Mouse (Mus musculus): ENCODE measurements at regions not wholly inside any gene's neighbourhood (a gene's known extent, or its start where the extent isn't known, plus 50 kb on each side); places are given as distances from the start of the nearest gene placed in this dataset.
"Not testable (repeated sequence)": the region's sequence is repeated elsewhere in the genome, so short reads cannot be mapped to it uniquely, and the experiment has no call there.

DNA sequence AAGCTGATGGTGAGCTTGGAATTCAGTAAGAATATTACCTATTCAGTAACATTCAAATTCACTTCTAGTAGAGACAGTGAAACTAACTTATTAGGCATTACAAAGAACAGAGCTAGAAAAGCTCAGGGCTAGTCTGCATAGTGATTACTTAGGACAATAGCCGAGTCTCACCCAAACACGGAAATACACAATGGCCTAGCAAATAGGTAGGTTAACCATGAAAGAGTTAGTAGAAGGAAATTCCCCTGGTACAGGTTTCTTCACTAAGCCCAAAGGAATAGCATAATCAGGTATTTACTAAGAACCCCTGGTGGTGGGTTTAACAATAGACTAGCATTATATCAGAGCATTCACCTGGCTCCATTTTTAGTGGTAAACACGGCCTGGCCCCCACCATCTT lies 306.7 kb upstream of the Ell2 start:
- H3K4me2 ChIP-seq (replicated peaks); H3K36me3 ChIP-seq; H3K4me3 ChIP-seq; H3K4me1 ChIP-seq; H3K9ac ChIP-seq; H3K27me3 ChIP-seq; H3K9me3 ChIP-seq; H3K27ac ChIP-seq; ATAC-seq (ENCODE audit: low FRiP score, low read depth): not testable (repeated sequence)
- 88% methylated on average over 3 of the region's 3 CpGs for WGBS

DNA sequence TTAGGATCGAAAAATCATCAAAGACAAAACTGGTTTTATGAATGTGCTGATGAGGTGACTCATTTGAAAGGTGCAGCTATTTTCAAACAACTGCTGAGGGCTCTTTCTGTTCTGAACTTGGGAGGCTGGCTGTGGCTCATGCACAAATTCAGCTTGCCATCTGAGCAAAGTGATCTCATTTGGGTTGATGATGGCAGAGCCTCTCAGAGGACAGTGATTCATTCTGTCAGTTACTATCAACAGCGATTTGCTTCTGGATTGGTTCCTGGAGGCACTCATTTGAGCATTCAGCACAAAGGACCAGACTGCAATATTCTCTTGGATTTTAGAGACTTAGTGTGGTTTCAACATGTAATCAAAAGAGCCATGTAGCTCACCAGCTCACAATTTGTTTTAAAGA lies 285.8 kb upstream of the Ell2 start:
- no peaks in the 10 kb centered on the region for H3K4me1 ChIP-seq
- no peak overlapping the region for H3K4me3 ChIP-seq
- no peak overlapping the region for H3K27ac ChIP-seq
- no peaks in the 10 kb centered on the region for H3K9me3 ChIP-seq
- H3K36me3 ChIP-seq, result no peaks in the 10 kb centered on the region
- no peak for ATAC-seq (ENCODE audit: low FRiP score, low read depth)
- no peak overlapping the region for H3K4me2 ChIP-seq (replicated peaks)
- WGBS, result 64% methylated on average over 2 of the region's 2 CpGs
- H3K27me3 ChIP-seq, result no peaks in the 10 kb centered on the region
- H3K9ac ChIP-seq, result no peak overlapping the region

DNA sequence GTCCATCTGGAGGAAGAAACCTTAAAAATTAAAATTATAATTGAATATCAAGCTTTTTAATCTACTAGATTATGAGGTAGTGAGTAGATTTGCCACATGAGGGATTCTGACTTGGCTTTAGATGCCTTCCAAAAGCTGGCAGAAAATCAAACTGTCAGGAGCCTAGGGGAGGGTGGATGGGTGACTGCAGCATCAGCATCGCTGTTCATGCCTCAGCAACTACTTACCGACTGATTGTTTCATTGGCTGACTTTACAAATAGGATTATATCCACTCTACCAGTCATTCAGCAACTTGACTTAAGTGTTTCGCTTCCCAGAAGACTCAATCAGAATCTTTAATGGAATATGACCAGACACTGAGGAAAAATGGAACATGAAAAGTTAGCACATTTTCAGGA lies 279.6 kb upstream of the Ell2 start:
- H3K36me3 ChIP-seq, result no peaks in the 10 kb centered on the region
- H3K9me3 ChIP-seq, result no peaks in the 10 kb centered on the region
- WGBS, result 80% methylated on average over 3 of the region's 3 CpGs
- no peaks in the 10 kb centered on the region for H3K27me3 ChIP-seq
- H3K27ac ChIP-seq, result no peak overlapping the region
- no peak for ATAC-seq (ENCODE audit: low FRiP score, low read depth)
- no peak overlapping the region for H3K4me2 ChIP-seq (replicated peaks)
- H3K9ac ChIP-seq, result no peak overlapping the region
- no peak overlapping the region for H3K4me3 ChIP-seq
- H3K4me1 ChIP-seq, result no peaks in the 10 kb centered on the region

DNA sequence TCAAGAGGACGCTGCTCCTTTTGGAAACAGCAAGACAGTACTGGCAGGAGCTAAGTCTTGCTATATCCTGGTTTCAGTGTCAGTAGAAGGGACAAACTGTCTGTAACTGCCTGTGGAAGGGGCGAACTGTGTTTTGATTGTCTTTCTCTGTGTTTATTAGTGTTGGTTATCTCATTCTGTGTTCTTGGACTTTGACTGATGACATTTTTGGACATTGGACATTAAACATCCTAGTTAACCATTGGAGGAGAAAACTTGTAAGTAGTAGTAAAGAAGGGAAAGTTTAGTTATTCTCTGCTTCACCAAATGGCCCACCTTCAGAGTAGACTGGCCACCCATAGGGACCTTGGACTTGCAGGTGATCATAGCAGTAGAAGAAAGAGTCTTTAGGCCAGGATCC lies 267.4 kb upstream of the Ell2 start:
- H3K4me2 ChIP-seq (replicated peaks), result no peak overlapping the region
- no peak overlapping the region for H3K9ac ChIP-seq
- 80% methylated on average over 2 of the region's 2 CpGs for WGBS
- H3K27me3 ChIP-seq, result no peaks in the 10 kb centered on the region
- H3K9me3 ChIP-seq, result no peaks in the 10 kb centered on the region
- H3K4me1 ChIP-seq, result no peaks in the 10 kb centered on the region
- H3K4me3 ChIP-seq, result no peak overlapping the region
- no peak overlapping the region for H3K27ac ChIP-seq
- no peaks in the 10 kb centered on the region for H3K36me3 ChIP-seq
- ATAC-seq (ENCODE audit: low FRiP score, low read depth), result no peak

DNA sequence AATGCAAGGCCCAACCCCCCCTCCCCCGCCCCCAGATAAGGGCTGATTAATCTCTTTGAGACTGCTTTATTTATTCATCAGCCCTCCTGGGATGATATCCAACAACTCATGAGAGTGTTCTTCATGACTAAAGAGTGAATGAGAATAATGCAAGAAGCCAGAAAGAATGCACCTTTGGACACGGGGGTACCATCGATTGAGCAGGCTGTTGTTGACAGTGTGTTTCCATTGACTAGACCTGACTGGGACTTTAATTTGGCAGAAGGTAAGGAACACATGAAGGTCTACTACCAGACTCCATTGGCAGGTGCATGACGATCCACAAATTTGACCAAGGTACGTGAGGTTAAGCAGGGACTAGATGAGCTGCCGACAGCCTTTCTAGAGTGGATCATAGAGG lies 266.5 kb upstream of the Ell2 start:
- H3K4me1 ChIP-seq, result no peaks in the 10 kb centered on the region
- no peak overlapping the region for H3K4me3 ChIP-seq
- H3K9ac ChIP-seq, result no peak overlapping the region
- ATAC-seq (ENCODE audit: low FRiP score, low read depth), result no peak
- 94% methylated on average over 6 of the region's 6 CpGs for WGBS
- no peaks in the 10 kb centered on the region for H3K9me3 ChIP-seq
- H3K4me2 ChIP-seq (replicated peaks), result no peak overlapping the region
- no peaks in the 10 kb centered on the region for H3K27me3 ChIP-seq
- H3K36me3 ChIP-seq, result no peaks in the 10 kb centered on the region
- H3K27ac ChIP-seq, result no peak overlapping the region

DNA sequence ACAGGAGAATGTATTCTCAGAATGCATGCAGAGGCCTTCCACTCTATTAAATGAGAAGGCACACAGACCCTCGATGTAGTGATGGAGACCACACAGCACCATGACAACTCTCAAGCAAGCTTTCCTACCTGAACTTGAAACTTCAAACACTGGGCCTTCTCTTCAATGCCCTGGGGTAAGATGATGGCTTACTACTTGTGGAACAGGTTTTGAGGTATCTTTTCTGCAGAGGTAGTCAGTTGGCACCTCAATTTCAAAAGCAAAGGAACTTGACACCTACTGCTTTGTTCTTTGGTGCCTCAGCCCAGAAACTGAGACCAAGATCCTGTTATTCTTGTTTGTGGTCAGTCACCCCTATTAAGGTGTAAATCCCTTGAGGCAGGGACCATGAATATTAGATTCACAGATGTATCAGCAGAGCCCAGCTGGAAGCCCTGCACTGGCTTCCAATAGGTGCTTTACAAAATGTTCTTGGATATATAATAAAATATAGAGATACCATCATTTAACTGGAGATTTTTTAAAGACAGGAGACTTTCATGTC lies 246.2 kb upstream of the Ell2 start:
- Histone ChIP-seq H3K27ac (no peak overlapping the region), H3K9ac (no peak overlapping the region), H3K36me3 (no peaks in the 10 kb centered on the region), H3K27me3 (no peaks in the 10 kb centered on the region), H3K4me2 (replicated peaks) (no peak overlapping the region), H3K4me3 (no peak overlapping the region), H3K9me3 (no peaks in the 10 kb centered on the region), H3K4me1 (no peaks in the 10 kb centered on the region)
- no peak for ATAC-seq (ENCODE audit: low FRiP score, low read depth)
- whole genome bisulfite sequencing, result 50% methylated on average over 1 of the region's 1 CpGs

DNA sequence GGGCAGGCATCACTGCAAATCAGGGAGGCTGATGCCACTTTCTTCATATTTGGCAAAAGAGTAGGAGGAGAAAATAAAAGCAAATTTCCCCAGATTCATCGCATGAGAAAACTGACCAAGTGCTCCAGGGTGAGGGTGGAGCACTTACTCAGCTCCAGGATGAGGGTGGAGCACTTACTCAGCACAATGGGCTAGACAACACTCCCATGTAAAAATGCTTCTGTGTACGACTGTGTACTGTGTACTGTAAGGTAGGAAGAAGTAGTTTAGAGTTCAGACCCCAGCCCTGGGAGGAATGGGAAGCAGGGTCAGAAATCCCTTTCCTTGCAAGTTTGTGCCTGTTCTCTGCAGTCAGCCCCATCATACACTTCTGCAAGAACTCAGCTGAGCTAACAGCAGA lies 245.3 kb upstream of the Ell2 start:
- Histone ChIP-seq H3K27ac (no peak overlapping the region), H3K9ac (no peak overlapping the region), H3K36me3 (no peaks in the 10 kb centered on the region), H3K4me3 (no peak overlapping the region), H3K4me2 (replicated peaks) (no peak overlapping the region), H3K4me1 (no peaks in the 10 kb centered on the region), H3K27me3 (no peaks in the 10 kb centered on the region), H3K9me3 (no peaks in the 10 kb centered on the region)
- no peak for ATAC-seq (ENCODE audit: low FRiP score, low read depth)
- 66% methylated on average over 2 of the region's 2 CpGs for WGBS

DNA sequence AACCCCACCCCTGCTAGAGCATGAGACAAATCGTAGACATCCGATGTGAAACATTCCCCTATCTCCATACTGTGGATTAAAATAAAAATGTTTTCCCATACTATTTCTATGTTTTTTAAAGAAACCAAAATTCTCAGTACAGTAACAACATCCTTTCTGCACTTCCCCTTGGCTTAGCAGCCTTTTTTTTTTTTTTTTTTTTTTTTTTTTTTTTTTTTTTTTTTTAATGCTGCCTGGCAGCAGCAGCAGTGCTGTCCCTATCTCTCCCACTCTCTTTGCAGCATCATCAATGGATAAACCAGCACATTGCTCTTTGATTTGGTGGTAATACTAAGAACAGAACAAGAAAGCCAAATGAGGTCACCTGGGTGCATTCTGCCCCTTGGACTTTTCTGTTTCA lies 239.3 kb upstream of the Ell2 start:
- 95% methylated on average over 2 of the region's 2 CpGs for WGBS
- H3K27me3 ChIP-seq, result no peaks in the 10 kb centered on the region

DNA sequence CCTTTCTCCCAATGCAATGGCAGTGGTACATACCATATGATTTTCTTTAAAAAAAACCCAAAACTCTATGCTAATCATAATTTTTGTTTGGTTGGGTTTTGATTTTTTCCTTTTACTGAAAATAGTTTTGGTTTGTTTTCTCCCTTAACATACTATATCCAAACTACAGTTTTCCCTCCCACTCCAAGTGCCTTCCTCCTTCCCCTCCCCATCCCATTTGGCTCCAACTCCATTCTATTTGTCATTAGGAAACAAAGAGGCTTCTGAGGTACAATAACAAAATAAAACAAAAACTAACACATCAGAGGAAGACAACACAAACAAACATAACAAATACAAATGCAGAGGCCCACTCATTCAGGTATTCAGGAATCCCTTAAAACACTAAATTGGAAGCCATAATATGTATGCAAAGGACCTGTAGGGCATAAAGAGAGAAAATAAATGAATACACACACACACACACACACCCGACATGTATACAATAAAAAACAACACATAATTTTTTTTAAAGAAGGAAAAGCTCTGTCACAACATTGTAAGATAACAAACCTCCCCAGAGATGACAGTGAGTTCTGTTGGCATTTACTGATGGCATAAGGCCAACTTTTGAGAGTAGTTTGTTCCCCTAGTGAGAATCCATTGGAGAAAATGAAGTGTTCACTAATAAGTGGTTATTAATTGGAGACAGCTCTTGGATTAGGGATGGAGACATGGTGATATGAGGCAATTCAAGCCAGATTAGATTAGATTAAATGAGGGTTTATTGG lies 230.5 kb upstream of the Ell2 start:
- Histone ChIP-seq H3K9me3 (0 out of 2 replicates have a peak, but pooled peaks cover 2% of the 10 kb centered on the region), H3K4me1 (no peaks in the 10 kb centered on the region), H3K27me3 (no peaks in the 10 kb centered on the region), H3K27ac (no peak overlapping the region), H3K36me3 (no peaks in the 10 kb centered on the region), H3K4me2 (replicated peaks) (no peak overlapping the region), H3K4me3 (no peak overlapping the region), H3K9ac (no peak overlapping the region)
- WGBS, result 86% methylated on average over 1 of the region's 1 CpGs
- ATAC-seq (ENCODE audit: low FRiP score, low read depth), result no peak

More for the DNA sequence above, 239.3 kb upstream of the Ell2 start:
- Histone ChIP-seq H3K9me3 (no peaks in the 10 kb centered on the region), H3K27ac (no peak overlapping the region), H3K4me2 (replicated peaks) (no peak overlapping the region), H3K9ac (no peak overlapping the region), H3K36me3 (no peaks in the 10 kb centered on the region), H3K4me3 (no peak overlapping the region), H3K4me1 (no peaks in the 10 kb centered on the region)
- ATAC-seq (ENCODE audit: low FRiP score, low read depth), result no peak

DNA sequence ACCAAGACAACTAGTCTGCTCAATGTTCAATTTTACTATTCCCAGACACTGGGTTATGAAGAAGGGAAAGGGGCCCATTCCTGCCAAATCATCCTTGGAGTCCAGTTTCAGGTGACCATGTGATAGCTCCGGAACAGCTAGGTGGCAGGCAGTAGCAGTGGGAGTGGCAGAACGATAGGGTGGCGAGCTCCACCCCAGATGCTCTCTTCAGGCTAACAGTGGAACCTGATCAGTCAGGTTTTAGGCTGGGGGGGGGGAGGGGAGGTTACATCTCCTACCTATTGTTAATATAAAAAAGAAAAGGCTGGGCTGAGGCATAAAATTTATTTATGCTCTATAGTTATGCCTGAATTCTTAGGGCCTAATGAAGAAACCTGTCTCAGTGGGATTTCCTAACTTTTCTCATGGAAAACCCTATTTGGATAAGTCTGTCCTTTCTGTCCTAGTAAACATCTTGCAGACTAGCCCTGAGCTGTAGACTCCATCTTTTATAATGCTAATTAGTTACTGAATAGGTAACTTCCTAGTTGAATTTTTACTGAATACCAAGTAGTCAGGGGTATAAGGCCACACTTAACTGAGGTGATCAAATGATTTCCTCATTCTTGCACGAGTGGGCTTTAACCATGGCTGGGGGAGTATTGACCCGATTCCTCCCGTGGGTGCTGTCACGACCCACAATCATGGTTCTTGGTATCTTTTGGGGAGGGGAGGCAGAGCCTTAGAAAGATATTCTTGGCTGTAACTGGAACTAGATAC lies 223.2 kb upstream of the Ell2 start:
- not testable (repeated sequence) for H3K9ac ChIP-seq; H3K27ac ChIP-seq; H3K9me3 ChIP-seq; H3K4me3 ChIP-seq; H3K27me3 ChIP-seq; H3K4me1 ChIP-seq; H3K4me2 ChIP-seq (replicated peaks); ATAC-seq (ENCODE audit: low FRiP score, low read depth); H3K36me3 ChIP-seq
- 89% methylated on average over 7 of the region's 7 CpGs for WGBS

DNA sequence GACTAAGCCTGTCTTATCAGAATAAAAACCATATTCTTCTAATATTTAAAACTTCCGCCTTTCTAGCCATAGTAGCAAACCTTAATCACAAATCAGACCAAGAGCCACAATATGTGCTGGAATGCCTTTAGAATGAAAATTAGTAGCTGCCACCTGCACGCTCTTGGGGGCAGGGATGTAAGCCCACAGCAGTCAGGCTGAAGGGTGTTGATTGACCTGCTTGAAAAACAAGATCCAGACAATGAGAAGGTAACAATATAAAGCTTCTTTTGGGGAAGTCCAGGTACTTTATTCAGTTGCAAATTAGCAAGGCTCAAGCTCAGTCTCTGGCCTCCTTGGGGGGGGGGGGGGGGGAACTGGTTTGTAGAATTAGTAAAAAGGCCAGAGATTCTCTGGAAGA lies 222.3 kb upstream of the Ell2 start:
- H3K27ac ChIP-seq; H3K9ac ChIP-seq; H3K36me3 ChIP-seq; H3K27me3 ChIP-seq; H3K9me3 ChIP-seq; H3K4me1 ChIP-seq; H3K4me2 ChIP-seq (replicated peaks); ATAC-seq (ENCODE audit: low FRiP score, low read depth); H3K4me3 ChIP-seq: not testable (repeated sequence)
- WGBS, result 82% methylated on average over 2 of the region's 2 CpGs

DNA sequence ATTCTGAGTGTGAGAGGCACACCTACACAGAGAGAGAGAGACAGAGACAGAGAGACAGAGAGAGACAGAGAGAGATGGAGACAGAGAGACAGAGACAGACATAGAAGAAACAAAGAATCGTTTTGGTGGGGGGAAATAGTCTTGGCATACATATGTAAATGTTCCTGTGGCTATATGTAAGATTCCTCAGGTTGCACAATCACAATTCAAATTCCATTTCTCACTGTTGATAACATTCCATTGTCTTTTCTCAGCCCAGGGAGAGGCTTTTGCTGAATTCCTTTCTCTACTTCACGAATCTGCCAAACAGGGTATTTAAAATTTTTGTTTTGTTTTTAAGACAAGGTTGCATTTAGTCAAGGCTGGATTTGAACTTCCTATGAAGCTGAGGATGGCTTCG lies 205.0 kb upstream of the Ell2 start:
- no peaks in the 10 kb centered on the region for H3K27me3 ChIP-seq
- no peaks in the 10 kb centered on the region for H3K36me3 ChIP-seq
- no peak overlapping the region for H3K27ac ChIP-seq
- H3K9me3 ChIP-seq, result no peaks in the 10 kb centered on the region
- no peak overlapping the region for H3K9ac ChIP-seq
- H3K4me1 ChIP-seq, result no peaks in the 10 kb centered on the region
- H3K4me2 ChIP-seq (replicated peaks), result no peak overlapping the region
- WGBS, result 80% methylated on average over 3 of the region's 3 CpGs
- H3K4me3 ChIP-seq, result no peak overlapping the region
- ATAC-seq (ENCODE audit: low FRiP score, low read depth), result no peak
